Mouse (Mus musculus) myocyte (in vitro differentiated cells): ENCODE data around the gene Cplx2. TPM values are rescaled to one million over a fixed set of nuclear protein-coding genes. Genes with fewer than 3 reads are reported as not detected.

Experiments used
- H3K27me3 ChIP-seq: one replicate; pipeline ENCODE4 v1.6.1; 2011; ENCODE audit not compliant: control insufficient read depth, insufficient read depth, insufficient read length
- H3K36me3 ChIP-seq: one replicate; pipeline ENCODE4 v1.6.1; 2011; ENCODE audit not compliant: control insufficient read depth, insufficient read depth
- H3K4me2 ChIP-seq: one replicate; pipeline ENCODE4 v1.6.1; 2011; ENCODE audit warnings: low read depth, control low read depth
- H3K4me3 ChIP-seq: one replicate; pipeline ENCODE4 v1.5.1; 2011; ENCODE audit warnings: mild to moderate bottlenecking, control low read depth, moderate library complexity
- H3K79me2 ChIP-seq: one replicate; pipeline ENCODE4 v1.6.1; 2011; ENCODE audit not compliant: control insufficient read depth, insufficient read depth
- H3ac ChIP-seq: one replicate; pipeline ENCODE4 v1.6.1; 2011; ENCODE audit not compliant: control insufficient read depth, insufficient read length
- CEBPB ChIP-seq: IDR thresholded peaks from 2 replicates; pipeline ENCODE4 v1.6.1; 2011; ENCODE audit warnings: mild to moderate bottlenecking, moderate library complexity; ENCODE audit not compliant: poor library complexity, insufficient read depth, severe bottlenecking
- E2F4 ChIP-seq: IDR thresholded peaks from one replicate; pipeline ENCODE4 v1.6.1; 2011; ENCODE audit warnings: mild to moderate bottlenecking, control low read depth, moderate library complexity; ENCODE audit not compliant: insufficient read depth
- MAX ChIP-seq: IDR thresholded peaks from one replicate; pipeline ENCODE4 v1.6.1; 2011; ENCODE audit warnings: low read depth, mild to moderate bottlenecking, control low read depth
- MYOD1 ChIP-seq, 3 experiments: IDR thresholded peaks; one replicate each; pipeline ENCODE4 v1.6.1; 2011; ENCODE audit warnings: control low read depth in 2 of 3, low read depth in 2 of 3, mild to moderate bottlenecking in 2 of 3, moderate library complexity in 1 of 3; ENCODE audit not compliant: insufficient read length in 2 of 3, control insufficient read depth in 1 of 3
- MYOG ChIP-seq, 3 experiments: IDR thresholded peaks; one replicate each; pipeline ENCODE4 v1.6.1; 2011; ENCODE audit warnings: control low read depth in 2 of 3, low read depth in 2 of 3, mild to moderate bottlenecking in 2 of 3; ENCODE audit not compliant: insufficient read length in 2 of 3, control insufficient read depth in 1 of 3, insufficient read depth in 1 of 3
- POLR2A ChIP-seq: IDR thresholded peaks from one replicate; pipeline ENCODE4 v1.6.1; 2011; ENCODE audit warnings: low read depth, mild to moderate bottlenecking, control low read depth, moderate library complexity; ENCODE audit not compliant: insufficient read length
- POLR2AphosphoS2 ChIP-seq: IDR thresholded peaks from one replicate; pipeline ENCODE4 v1.6.1; 2011; ENCODE audit warnings: low read depth, control low read depth; ENCODE audit not compliant: insufficient read length
- REST ChIP-seq: IDR thresholded peaks from one replicate; pipeline ENCODE4 v1.6.1; 2011; ENCODE audit warnings: mild to moderate bottlenecking, control low read depth, moderate library complexity; ENCODE audit not compliant: insufficient read depth, insufficient read length
- SRF ChIP-seq: IDR thresholded peaks from one replicate; pipeline ENCODE4 v1.6.1; 2011; ENCODE audit warnings: low read depth; ENCODE audit not compliant: control insufficient read depth, insufficient read length
- TCF12 ChIP-seq: IDR thresholded peaks from one replicate; pipeline ENCODE4 v1.6.1; 2011; ENCODE audit warnings: mild to moderate bottlenecking, control low read depth; ENCODE audit not compliant: poor library complexity, insufficient read depth, severe bottlenecking
- TCF3 ChIP-seq: IDR thresholded peaks from one replicate; pipeline ENCODE4 v1.6.1; 2011; ENCODE audit warnings: low read depth, control low read depth; ENCODE audit not compliant: insufficient read length
- USF1 ChIP-seq: IDR thresholded peaks from one replicate; pipeline ENCODE4 v1.6.1; 2011; ENCODE audit warnings: low read depth, mild to moderate bottlenecking, control low read depth, moderate library complexity
- polyA plus RNA-seq: library from polyadenylated mRNA; unstranded; fragments of >200 nt; fragmentation: generic; extraction: Trizol; gene quantifications from one replicate; pipeline ENCODE4 v1.2.1, GENCODE M21; 2012; ENCODE audit warnings: missing spikeins

Gene Cplx2
- polyA plus RNA-seq, 1 experiment, result 5.2 TPM

DNA sequence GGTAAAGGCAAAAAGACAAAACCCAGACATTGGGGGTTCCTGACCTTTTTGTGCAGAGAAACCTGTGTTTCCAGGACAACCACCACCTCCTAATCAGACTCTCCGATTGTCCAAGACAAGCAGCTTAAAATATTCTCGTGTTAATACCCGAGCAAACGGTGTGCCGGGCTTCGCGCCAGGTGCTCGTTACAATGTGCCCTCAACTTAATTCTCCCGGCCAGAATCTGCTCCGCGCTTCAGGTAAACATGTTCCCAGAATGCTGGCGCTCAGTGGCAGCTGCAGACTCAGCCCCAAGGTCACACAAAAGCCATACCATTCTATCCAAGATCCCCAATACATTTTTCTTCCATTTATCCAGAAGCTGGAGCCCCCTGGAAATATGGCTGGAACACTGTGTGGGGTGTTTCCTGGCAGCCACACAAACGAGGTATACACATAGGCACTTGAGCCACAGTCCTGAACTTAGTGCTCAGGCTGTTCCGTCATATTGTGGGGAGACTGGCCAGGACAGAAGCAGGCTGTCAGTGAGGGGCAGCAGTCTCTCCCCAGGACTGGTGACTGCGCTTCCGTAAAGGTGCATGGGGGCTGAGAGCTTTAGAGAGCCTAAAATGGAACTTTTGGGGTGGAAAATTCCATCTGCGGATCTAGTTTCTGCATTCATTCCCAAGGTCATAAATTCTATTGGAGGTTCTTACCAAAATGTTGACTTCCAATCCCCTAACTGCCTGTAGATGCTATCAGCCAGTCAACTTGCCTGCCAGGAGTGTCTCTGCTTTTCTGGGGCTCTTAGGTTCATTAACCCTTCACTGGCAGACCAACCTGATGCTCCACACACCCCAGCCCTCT is 32.3 kb downstream of the Cplx2 start:
- TF ChIP-seq MYOG (IDR thresholded peaks at IDR 0.05; ENCODE audit: control insufficient read depth in 1 of 3, insufficient read depth in 1 of 3, insufficient read length in 2 of 3, low read depth in 2 of 3) (no peak), E2F4 (no peak), CEBPB (no peak), POLR2A (no peak), POLR2AphosphoS2 (no peak), MAX (no peak), SRF (no peak)
- Histone ChIP-seq H3K4me2 (no peak overlapping the region), H3K27me3 (no peaks in the 10 kb centered on the region), H3K79me2 (no peaks in the 10 kb centered on the region), H3K36me3 (no peaks in the 10 kb centered on the region), H3ac (no peak overlapping the region), H3K4me3 (no peak overlapping the region)

DNA sequence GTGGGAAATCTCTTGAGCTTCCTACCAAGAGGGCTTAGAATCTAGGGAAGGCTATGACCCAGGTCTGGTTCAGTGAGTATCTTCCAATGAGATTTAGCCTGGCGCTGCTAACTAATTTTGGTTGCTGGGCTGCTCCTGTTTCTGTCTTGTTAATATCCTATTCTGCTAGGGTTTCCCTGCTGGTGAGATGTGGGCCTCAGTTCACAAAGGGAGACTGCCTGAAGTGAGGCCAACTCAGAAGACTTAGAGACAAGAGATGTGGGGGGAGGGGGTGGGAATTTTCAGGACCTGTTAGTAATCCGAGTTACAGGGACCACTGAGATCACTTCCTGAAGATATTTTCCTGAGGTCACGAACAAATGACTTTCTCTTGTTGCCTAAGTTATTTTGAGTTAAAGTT is 33.1 kb downstream of the Cplx2 start:
- Histone ChIP-seq H3ac (no peak overlapping the region), H3K27me3 (no peaks in the 10 kb centered on the region), H3K79me2 (no peaks in the 10 kb centered on the region), H3K36me3 (no peaks in the 10 kb centered on the region), H3K4me3 (no peak overlapping the region), H3K4me2 (no peak overlapping the region)
- TF ChIP-seq USF1, result no peak

DNA sequence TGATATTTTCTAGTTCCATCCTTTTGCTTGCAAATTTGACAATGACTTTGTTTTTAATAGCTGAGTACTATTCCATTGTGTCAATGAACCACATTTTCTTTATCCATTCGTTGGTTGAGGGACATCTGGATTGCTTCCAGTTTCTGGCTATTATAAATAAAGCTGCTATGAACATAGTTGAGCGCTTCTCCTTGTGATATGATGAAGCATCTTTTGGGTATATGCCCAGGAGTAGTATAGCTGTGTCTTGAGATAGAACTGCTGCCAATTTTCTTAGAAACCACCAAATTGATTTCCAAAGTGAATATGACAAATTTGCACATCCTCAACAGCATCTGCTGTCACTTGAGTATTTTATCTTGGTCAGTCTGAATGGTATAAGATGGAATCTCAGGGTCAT is 34.7 kb downstream of the Cplx2 start:
- no peak overlapping the region for H3ac ChIP-seq
- no peaks in the 10 kb centered on the region for H3K27me3 ChIP-seq
- H3K4me3 ChIP-seq, result no peak overlapping the region
- no peak for TF ChIP-seq POLR2A
- no peak for TF ChIP-seq TCF3
- TF ChIP-seq TCF12, result no peak
- no peak for TF ChIP-seq E2F4
- TF ChIP-seq MAX, result no peak
- no peak for TF ChIP-seq POLR2AphosphoS2
- TF ChIP-seq REST, result no peak
- TF ChIP-seq SRF, result no peak
- TF ChIP-seq MYOD1 (IDR thresholded peaks at IDR 0.05; ENCODE audit: control insufficient read depth in 1 of 3, insufficient read length in 2 of 3, low read depth in 2 of 3), result no peak
- no peak for TF ChIP-seq MYOG (IDR thresholded peaks at IDR 0.05; ENCODE audit: control insufficient read depth in 1 of 3, insufficient read depth in 1 of 3, insufficient read length in 2 of 3, low read depth in 2 of 3)
- no peak for TF ChIP-seq CEBPB
- no peak overlapping the region for H3K4me2 ChIP-seq
- H3K36me3 ChIP-seq, result no peaks in the 10 kb centered on the region
- H3K79me2 ChIP-seq, result no peaks in the 10 kb centered on the region

DNA sequence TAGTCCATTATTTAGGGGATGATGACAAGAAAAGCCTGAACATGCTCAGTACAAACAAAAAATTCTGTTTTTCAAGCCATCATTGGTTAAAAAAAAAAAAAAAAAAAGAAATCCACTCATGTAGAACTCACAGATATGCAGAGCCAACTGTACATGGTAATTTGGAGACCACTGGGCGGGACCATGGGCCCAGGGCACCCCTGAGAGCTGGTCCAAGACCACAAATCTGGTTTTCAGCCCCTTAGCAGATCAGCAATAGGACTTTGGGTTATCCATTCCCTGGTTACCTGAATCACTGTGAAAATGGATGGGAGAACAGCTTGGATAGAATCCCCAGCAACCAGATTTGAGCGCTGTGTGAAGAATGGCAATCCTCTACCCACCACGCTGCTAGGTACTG is 40.5 kb downstream of the Cplx2 start:
- H3K79me2 ChIP-seq, result no peaks in the 10 kb centered on the region
- H3K4me3 ChIP-seq, result no peak overlapping the region
- H3K36me3 ChIP-seq, result no peaks in the 10 kb centered on the region
- H3ac ChIP-seq, result no peak overlapping the region
- no peak overlapping the region for H3K4me2 ChIP-seq
- TF ChIP-seq MYOD1 (IDR thresholded peaks at IDR 0.05; ENCODE audit: control insufficient read depth in 1 of 3, insufficient read length in 2 of 3, low read depth in 2 of 3) (no peak), CEBPB (no peak), REST (no peak), USF1 (no peak), TCF12 (no peak), POLR2AphosphoS2 (no peak), MAX (no peak), MYOG (IDR thresholded peaks at IDR 0.05; ENCODE audit: control insufficient read depth in 1 of 3, insufficient read depth in 1 of 3, insufficient read length in 2 of 3, low read depth in 2 of 3) (no peak)
- peaks cover 15% of the 10 kb centered on the region for H3K27me3 ChIP-seq

DNA sequence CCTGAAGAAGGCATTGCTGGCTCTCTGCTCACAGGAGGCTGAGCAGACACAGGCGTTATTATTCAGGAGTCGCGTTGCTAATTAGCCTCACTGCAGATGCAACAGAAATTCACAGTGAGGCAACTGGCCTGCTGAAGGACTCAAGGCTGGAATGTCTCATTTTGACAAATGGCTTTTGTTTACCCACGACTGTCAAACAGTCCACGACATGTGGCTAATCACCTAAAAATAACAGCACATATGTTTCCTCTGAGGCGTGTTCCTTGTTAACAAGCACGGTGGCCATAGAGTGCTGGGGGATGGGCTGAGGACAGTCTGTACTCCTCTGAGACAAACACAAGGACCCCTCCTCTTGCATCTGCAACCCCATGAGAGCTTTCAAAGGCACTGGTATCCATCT is 41.1 kb downstream of the Cplx2 start:
- no peak overlapping the region for H3K4me2 ChIP-seq
- no peaks in the 10 kb centered on the region for H3K79me2 ChIP-seq
- TF ChIP-seq REST (no peak), POLR2A (no peak), MYOG (IDR thresholded peaks at IDR 0.05; ENCODE audit: control insufficient read depth in 1 of 3, insufficient read depth in 1 of 3, insufficient read length in 2 of 3, low read depth in 2 of 3) (no peak), CEBPB (no peak), TCF12 (no peak), USF1 (no peak), TCF3 (no peak), E2F4 (no peak), SRF (no peak), MAX (no peak), MYOD1 (IDR thresholded peaks at IDR 0.05; ENCODE audit: control insufficient read depth in 1 of 3, insufficient read length in 2 of 3, low read depth in 2 of 3) (no peak), POLR2AphosphoS2 (no peak)
- H3K27me3 ChIP-seq, result peaks cover 15% of the 10 kb centered on the region
- no peak overlapping the region for H3K4me3 ChIP-seq
- no peak overlapping the region for H3ac ChIP-seq
- H3K36me3 ChIP-seq, result no peaks in the 10 kb centered on the region
